Mouse (Mus musculus): ENCODE measurements around the gene Fbxo42. TPM values are rescaled to one million over a fixed set of nuclear protein-coding genes. Genes with fewer than 3 reads are reported as not detected.

Gene Fbxo42
- polyA plus RNA-seq, 1 experiment from 2014 or later = 24.2 TPM

- H3K4me1 ChIP-seq = peaks cover 31% of the 10 kb centered on the region
- DNase-seq (ENCODE audit: low spot score) = no peak
Observed at GRCm38 (mm10) chr4:141252641-141253040, 104.9 kb downstream of the Fbxo42 start.

More at GRCm38 (mm10) chr4:141252641-141253040, 104.9 kb downstream of the Fbxo42 start:
- H3K27ac ChIP-seq (replicated peaks) = no peak overlapping the region
- H3K4me3 ChIP-seq = no peak overlapping the region
- peaks cover 47% of the 10 kb centered on the region for H3K27me3 ChIP-seq (ENCODE audit: low read depth, poor library complexity, severe bottlenecking)
- WGBS = 85% methylated on average over 2 of the region's 2 CpGs
- no peaks in the 10 kb centered on the region for H3K9me3 ChIP-seq (replicated peaks)
- no peaks in the 10 kb centered on the region for H3K36me3 ChIP-seq

Other genes with a start within 250 kb of the Fbxo42 start
- gene Padi2, start 241.6 kb upstream of the Fbxo42 start, polyA plus RNA-seq (2016; fragmentation: Nextera tagmentation; extraction: Ambion mirVana) = 0.15 and 1.4 TPM in 2 replicates
- 429 and 455 TPM in 2 replicates for gene Sdhb, start 186.7 kb upstream of the Fbxo42 start, polyA plus RNA-seq (2016; fragmentation: Nextera tagmentation; extraction: Ambion mirVana)
- 42.5 and 56.5 TPM in 2 replicates for gene Atp13a2, start 161.0 kb upstream of the Fbxo42 start, polyA plus RNA-seq (2016; fragmentation: Nextera tagmentation; extraction: Ambion mirVana)
- 260 and 321 TPM in 2 replicates for gene Mfap2, start 137.5 kb upstream of the Fbxo42 start, polyA plus RNA-seq (2016; fragmentation: Nextera tagmentation; extraction: Ambion mirVana)
- 10.8 and 11.0 TPM in 2 replicates for gene Crocc, start 87.4 kb upstream of the Fbxo42 start, polyA plus RNA-seq (2016; fragmentation: Nextera tagmentation; extraction: Ambion mirVana)
- gene Necap2, start 69.6 kb upstream of the Fbxo42 start, polyA plus RNA-seq (2016; fragmentation: Nextera tagmentation; extraction: Ambion mirVana) = 54.8 TPM in 2 replicates
- 0.05 and 0.20 TPM in 2 replicates for gene Spata21, start 59.6 kb upstream of the Fbxo42 start, polyA plus RNA-seq (2016; fragmentation: Nextera tagmentation; extraction: Ambion mirVana)
- 35.2 and 36.3 TPM in 2 replicates for gene Szrd1, start 8.1 kb upstream of the Fbxo42 start, polyA plus RNA-seq (2016; fragmentation: Nextera tagmentation; extraction: Ambion mirVana)
- gene Rsg1, start 66.0 kb downstream of the Fbxo42 start, polyA plus RNA-seq (2016; fragmentation: Nextera tagmentation; extraction: Ambion mirVana) = 7.4 and 7.5 TPM in 2 replicates
- 0.64 and 1.4 TPM in 2 replicates for gene Arhgef19, start 91.6 kb downstream of the Fbxo42 start, polyA plus RNA-seq (2016; fragmentation: Nextera tagmentation; extraction: Ambion mirVana)
- 3.6 and 3.7 TPM in 2 replicates for gene Epha2, start 153.3 kb downstream of the Fbxo42 start, polyA plus RNA-seq (2016; fragmentation: Nextera tagmentation; extraction: Ambion mirVana)
- gene Fam131c, start 220.3 kb downstream of the Fbxo42 start, polyA plus RNA-seq (2016; fragmentation: Nextera tagmentation; extraction: Ambion mirVana) = 0.70 and 1.2 TPM in 2 replicates